In the genomic region with DNA sequence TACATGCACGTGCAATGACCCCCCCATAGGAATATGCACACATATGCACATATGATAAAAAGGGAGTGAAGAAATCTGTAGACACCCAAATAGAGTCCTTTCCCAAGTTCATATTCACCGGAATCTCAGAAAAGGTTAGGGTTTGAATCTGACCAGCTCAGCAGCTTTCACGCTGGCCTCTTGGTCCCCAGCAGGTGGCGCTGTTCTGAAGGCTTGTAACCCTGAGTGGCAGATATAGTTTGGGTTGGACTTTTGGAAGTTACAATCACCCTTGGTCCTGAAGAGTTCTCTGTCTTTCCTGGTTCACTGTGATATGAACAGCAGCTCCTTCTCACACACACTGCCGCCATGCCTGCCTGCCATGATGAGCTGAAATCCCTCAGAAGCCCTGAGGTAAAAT, we compare ENCODE assay signal across 10 mouse cellular contexts. TPM values are rescaled to one million over a fixed set of nuclear protein-coding genes. Genes with fewer than 3 reads are reported as not detected.
DNase-seq lines count a peak whose midpoint lies in the region; ATAC-seq and TF ChIP-seq lines count a peak whose summit lies in the region.
"Had no signal": no experiment of that assay in that cellular context is flagged by ENCODE, and none has a peak within 500 bp of the region (broad histone marks: within the 10 kb centered on the region; RNA-seq: fewer than 3 reads in every experiment).

No protein-coding gene starts in this region.

- 60% methylated on average over 5 of the region's 5 CpGs for WGBS in hindbrain, embryonic 11.5 days
- WGBS in hindbrain, embryonic 14.5 days: 69% methylated on average over 5 of the region's 5 CpGs
- WGBS in liver, postnatal 0 days (ENCODE audit: insufficient replicate concordance): 47% methylated on average over 5 of the region's 5 CpGs

- no peaks in the 10 kb centered on the region for H3K27me3 ChIP-seq in hindbrain, embryonic 11.5 days (ENCODE audit: control insufficient read depth, insufficient read depth, low read length)
- no peaks in the 10 kb centered on the region for H3K27me3 ChIP-seq in hindbrain, embryonic 14.5 days (ENCODE audit: control insufficient read depth, insufficient read depth, low read length)
- H3K27me3 ChIP-seq in liver, postnatal 0 days (ENCODE audit: insufficient read depth, low read length): no peaks in the 10 kb centered on the region
- H3K27me3 ChIP-seq: heart, embryonic 13.5 days; stomach, embryonic 15.5 days had no signal

- peak; percentile 64 for TF ChIP-seq CTCF in liver, postnatal 0 days (IDR thresholded peaks at IDR 0.05; ENCODE audit: low read depth)

- no peak overlapping the region for H3K27ac ChIP-seq in hindbrain, embryonic 11.5 days (ENCODE audit: low read depth, low read length)
- no peak overlapping the region for H3K27ac ChIP-seq in hindbrain, embryonic 14.5 days
- no peak overlapping the region for H3K27ac ChIP-seq in liver, postnatal 0 days (ENCODE audit: low read depth)
- H3K27ac ChIP-seq: heart, embryonic 13.5 days; stomach, embryonic 15.5 days had no signal

- DNase-seq in hindbrain, embryonic 11.5 days (ENCODE audit: low spot score): peak; percentile 48
- no peak for DNase-seq in hindbrain, embryonic 14.5 days (ENCODE audit: low spot score)
- peak; percentile 56 to 58 for DNase-seq in B cell, adult 2 months
- DNase-seq in R1 (ENCODE audit: low read depth, low spot score): peak; percentile 66
- no peak for DNase-seq in liver, postnatal 0 days
- DNase-seq in layer of hippocampus, adult 9-11 months: no peak
- no peak for DNase-seq in layer of hippocampus, postnatal 36 days
- no peak for DNase-seq in gastrocnemius, postnatal 36 days

- H3K9me3 ChIP-seq in hindbrain, embryonic 11.5 days (ENCODE audit: control insufficient read depth, low read length): no peaks in the 10 kb centered on the region; the same call in 1 of the 2 replicates
- H3K9me3 ChIP-seq in hindbrain, embryonic 14.5 days (ENCODE audit: control insufficient read depth, low read length): peaks cover 8% of the 10 kb centered on the region; the same call in 1 of the 2 replicates
- peaks cover 4% of the 10 kb centered on the region; the same call in 1 of the 2 replicates for H3K9me3 ChIP-seq in liver, postnatal 0 days (ENCODE audit: low read length)

- H3K9ac ChIP-seq in hindbrain, embryonic 11.5 days (ENCODE audit: low read depth, low read length): no peak overlapping the region
- H3K9ac ChIP-seq in hindbrain, embryonic 14.5 days: no peak overlapping the region
- H3K9ac ChIP-seq in liver, postnatal 0 days (replicated peaks): no peak overlapping the region
- H3K9ac ChIP-seq: heart, embryonic 13.5 days; stomach, embryonic 15.5 days had no signal

- no peaks in the 10 kb centered on the region for H3K36me3 ChIP-seq in hindbrain, embryonic 11.5 days (ENCODE audit: control insufficient read depth, insufficient read depth, low read length)
- H3K36me3 ChIP-seq in hindbrain, embryonic 14.5 days (replicated peaks; ENCODE audit: control insufficient read depth, insufficient read depth): no peaks in the 10 kb centered on the region
- H3K36me3 ChIP-seq in liver, postnatal 0 days (replicated peaks; ENCODE audit: insufficient read depth, low read length): no peaks in the 10 kb centered on the region
- H3K36me3 ChIP-seq: heart, embryonic 13.5 days; stomach, embryonic 15.5 days had no signal

- H3K4me2 ChIP-seq in hindbrain, embryonic 11.5 days (replicated peaks; ENCODE audit: low read depth, low read length): no peak overlapping the region
- H3K4me2 ChIP-seq in hindbrain, embryonic 14.5 days (replicated peaks): no peak overlapping the region
- H3K4me2 ChIP-seq in liver, postnatal 0 days (ENCODE audit: low read depth, low read length): no peak overlapping the region
- H3K4me2 ChIP-seq: heart, embryonic 13.5 days; stomach, embryonic 15.5 days had no signal

- TF ChIP-seq EP300 in liver, postnatal 0 days (IDR thresholded peaks at IDR 0.05; ENCODE audit: low read depth): no peak

- H3K4me3 ChIP-seq in hindbrain, embryonic 11.5 days (ENCODE audit: low read depth, low read length): no peak overlapping the region
- H3K4me3 ChIP-seq in hindbrain, embryonic 14.5 days (replicated peaks; ENCODE audit: low read length): no peak overlapping the region
- no peak overlapping the region for H3K4me3 ChIP-seq in liver, postnatal 0 days (ENCODE audit: low read depth, low read length)
- H3K4me3 ChIP-seq: heart, embryonic 13.5 days; stomach, embryonic 15.5 days had no signal

- intact Hi-C loops in gastrocnemius, postnatal 36 days (cut with DNase I): no loop called here

- no peaks in the 10 kb centered on the region for H3K4me1 ChIP-seq in hindbrain, embryonic 11.5 days (replicated peaks; ENCODE audit: control insufficient read depth, insufficient read depth, low read length)
- H3K4me1 ChIP-seq in hindbrain, embryonic 14.5 days (replicated peaks; ENCODE audit: control insufficient read depth, insufficient read depth, low read length): no peaks in the 10 kb centered on the region
- H3K4me1 ChIP-seq in liver, postnatal 0 days (ENCODE audit: insufficient read depth): no peaks in the 10 kb centered on the region
- H3K4me1 ChIP-seq: heart, embryonic 13.5 days; stomach, embryonic 15.5 days had no signal

- ATAC-seq in hindbrain, embryonic 11.5 days (ENCODE audit: low FRiP score): no peak
- ATAC-seq in hindbrain, embryonic 14.5 days (ENCODE audit: low FRiP score): no peak
- ATAC-seq in liver, postnatal 0 days: no peak

RNA-seq across cellular contexts. Expression of gene Card11, which starts 24.1 kb away (rescaled TPM):
- polyA plus RNA-seq in hindbrain, embryonic 11.5 days (2014; fragmentation: Nextera tagmentation; extraction: Ambion mirVana): 0.14 TPM in 1 of 2 replicates, not detected in the other
- 0.11 TPM in 1 of 2 replicates, not detected in the other for polyA plus RNA-seq in hindbrain, embryonic 14.5 days (2014; fragmentation: Nextera tagmentation; extraction: Ambion mirVana)
- polyA plus RNA-seq in liver, postnatal 0 days (2015; fragmentation: Nextera tagmentation; extraction: Ambion mirVana): 0.36 and 0.46 TPM in 2 replicates
- under 1 TPM in 1 of 2 experiments, not detected in 1; 0.13 TPM for total RNA-seq in layer of hippocampus, postnatal 36 days (2021)
- 1 to 10 TPM in 1 of 2 experiments, under 1 TPM in 1; 0.51 to 1.1 TPM for total RNA-seq in gastrocnemius, postnatal 36 days (2021)

Comparison
In these comparisons a context has a peak if more than half of its experiments do, and no peak if none do; other contexts are left out.
1. DNase-seq: peak in hindbrain, embryonic 11.5 days (single experiment), B cell, adult 2 months (2 of 2) and R1 (single experiment); none in hindbrain, embryonic 14.5 days (single experiment), liver, postnatal 0 days (single experiment), layer of hippocampus, adult 9-11 months (single experiment), layer of hippocampus, postnatal 36 days (0 of 2) and gastrocnemius, postnatal 36 days (0 of 2).